In the genomic region with DNA sequence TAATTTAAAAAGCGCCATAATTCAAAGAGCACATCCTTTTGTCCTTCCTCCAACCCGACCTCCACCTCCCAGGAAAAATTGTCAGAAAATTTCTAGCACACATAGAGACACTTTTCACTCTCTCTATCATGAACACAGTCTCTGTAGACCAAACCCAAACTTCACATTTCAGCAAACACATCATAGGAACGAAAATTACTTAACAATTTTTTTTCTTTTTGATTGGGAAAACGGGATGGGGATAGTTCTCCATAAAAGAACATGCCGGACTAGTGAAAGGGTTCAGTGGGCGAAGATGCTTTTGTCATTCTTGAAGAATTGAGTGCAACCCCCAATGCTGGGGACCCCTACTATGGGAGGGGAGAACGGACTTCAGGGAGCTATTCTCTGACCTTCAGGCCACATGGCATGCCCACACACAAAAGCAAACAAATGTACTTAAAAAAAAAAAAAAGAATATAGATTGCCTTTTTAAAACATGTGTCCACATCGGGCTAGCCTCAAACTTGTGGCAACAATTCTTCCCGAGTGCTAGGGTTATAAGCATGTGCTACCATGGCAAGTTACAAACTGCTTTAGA, we compare ENCODE assay signal across 30 mouse cellular contexts. TPM values are rescaled to one million over a fixed set of nuclear protein-coding genes. Genes with fewer than 3 reads are reported as not detected.
DNase-seq lines count a peak whose midpoint lies in the region; ATAC-seq lines count a peak whose summit lies in the region.
"Had no signal": no experiment of that assay in that cellular context is flagged by ENCODE, and none has a peak within 500 bp of the region (broad histone marks: within the 10 kb centered on the region; RNA-seq: fewer than 3 reads in every experiment).

No protein-coding gene starts in this region.

- H3K4me1 ChIP-seq in hindbrain, embryonic 10.5 days (replicated peaks): no peaks in the 10 kb centered on the region; the same call in 1 of the 2 replicates
- no peaks in the 10 kb centered on the region for H3K4me1 ChIP-seq in hindbrain, embryonic 14.5 days (replicated peaks; ENCODE audit: control insufficient read depth, insufficient read depth, low read length)
- no peaks in the 10 kb centered on the region for H3K4me1 ChIP-seq in limb, embryonic 11.5 days (ENCODE audit: control insufficient read depth, insufficient read depth, low read length)
- H3K4me1 ChIP-seq in limb, embryonic 10.5 days: peaks cover 7% of the 10 kb centered on the region
- H3K4me1 ChIP-seq in neural tube, embryonic 15.5 days: no peaks in the 10 kb centered on the region
- H3K4me1 ChIP-seq: forebrain, embryonic 12.5 days had no signal

- no peak for ATAC-seq in hindbrain, embryonic 14.5 days (ENCODE audit: low FRiP score)
- ATAC-seq in limb, embryonic 11.5 days (ENCODE audit: insufficient number of reproducible peaks, low FRiP score, low TSS enrichment, low read depth): no peak
- ATAC-seq in neural tube, embryonic 15.5 days (ENCODE audit: low FRiP score): no peak
- ATAC-seq: activated CD4-positive, CD25-positive, alpha-beta regulatory T cell, adult 4 months; CD4-positive, CD25-positive, alpha-beta regulatory T cell, adult 4 months; forebrain, embryonic 14.5 days; forebrain, embryonic 16.5 days; Patski had no signal

- no peak overlapping the region for H3K9ac ChIP-seq in hindbrain, embryonic 14.5 days
- no peak overlapping the region for H3K9ac ChIP-seq in limb, embryonic 11.5 days (ENCODE audit: low read length)
- H3K9ac ChIP-seq in neural tube, embryonic 15.5 days (replicated peaks): no peak overlapping the region
- H3K9ac ChIP-seq: embryonic facial prominence, embryonic 13.5 days; embryonic facial prominence, embryonic 15.5 days; forebrain, embryonic 12.5 days had no signal

- no peak overlapping the region for H3K4me3 ChIP-seq in hindbrain, embryonic 10.5 days
- H3K4me3 ChIP-seq in hindbrain, embryonic 14.5 days (replicated peaks; ENCODE audit: low read length): no peak overlapping the region
- H3K4me3 ChIP-seq in limb, embryonic 11.5 days (ENCODE audit: low read depth, low read length): no peak overlapping the region
- no peak overlapping the region for H3K4me3 ChIP-seq in limb, embryonic 10.5 days
- H3K4me3 ChIP-seq in neural tube, embryonic 15.5 days (replicated peaks): no peak overlapping the region
- H3K4me3 ChIP-seq: embryonic facial prominence, embryonic 13.5 days; embryonic facial prominence, embryonic 15.5 days; erythroblast, embryonic 14.5 days; forebrain, embryonic 10.5 days; forebrain, embryonic 12.5 days had no signal

- DNase-seq in embryo, embryonic 10.5 days (ENCODE audit: low spot score): peak; percentile 49
- no peak for DNase-seq in embryo, embryonic 11 days
- peak; percentile 16 for DNase-seq in hindbrain, embryonic 10.5 days (ENCODE audit: low spot score)
- DNase-seq in hindbrain, embryonic 14.5 days (ENCODE audit: low spot score): no peak
- peak; percentile 39 for DNase-seq in limb, embryonic 11.5 days (ENCODE audit: low spot score)
- DNase-seq in limb, embryonic 10.5 days (ENCODE audit: low spot score): no peak
- peak; percentile 27 for DNase-seq in neural tube, embryonic 10.5 days (ENCODE audit: extremely low spot score, low spot score)
- DNase-seq: adrenal gland, adult 8-10 months; adrenal gland, postnatal 14 days; adrenal gland, postnatal 36 days; B cell, adult 2 months; cerebellum, adult 11-12 months; cerebellum, adult 2 months; cerebellum, adult 9-10 months; cerebellum, postnatal 10 days; cerebellum, postnatal 25 days had no signal

- 3% methylated on average over 9 of the region's 9 CpGs for WGBS in hindbrain, embryonic 10.5 days
- 5% methylated on average over 9 of the region's 9 CpGs for WGBS in hindbrain, embryonic 14.5 days
- WGBS in limb, embryonic 11.5 days: 1% methylated on average over 9 of the region's 9 CpGs
- 1% methylated on average over 9 of the region's 9 CpGs for WGBS in limb, embryonic 10.5 days
- 3% methylated on average over 9 of the region's 9 CpGs for WGBS in neural tube, embryonic 15.5 days

- H3K36me3 ChIP-seq in hindbrain, embryonic 10.5 days: no peaks in the 10 kb centered on the region
- no peaks in the 10 kb centered on the region for H3K36me3 ChIP-seq in hindbrain, embryonic 14.5 days (replicated peaks; ENCODE audit: control insufficient read depth, insufficient read depth)
- H3K36me3 ChIP-seq in limb, embryonic 11.5 days (ENCODE audit: control insufficient read depth, insufficient read depth, low read length): no peaks in the 10 kb centered on the region
- no peaks in the 10 kb centered on the region for H3K36me3 ChIP-seq in limb, embryonic 10.5 days
- no peaks in the 10 kb centered on the region for H3K36me3 ChIP-seq in neural tube, embryonic 15.5 days
- H3K36me3 ChIP-seq: embryonic facial prominence, embryonic 13.5 days; embryonic facial prominence, embryonic 15.5 days; forebrain, embryonic 10.5 days; forebrain, embryonic 12.5 days; G1E had no signal

- no peaks in the 10 kb centered on the region for H3K9me3 ChIP-seq in hindbrain, embryonic 10.5 days
- no peaks in the 10 kb centered on the region for H3K9me3 ChIP-seq in hindbrain, embryonic 14.5 days (ENCODE audit: control insufficient read depth, low read length)
- H3K9me3 ChIP-seq in limb, embryonic 11.5 days (ENCODE audit: control insufficient read depth, low read length): no peaks in the 10 kb centered on the region; the same call in 1 of the 2 replicates
- no peaks in the 10 kb centered on the region for H3K9me3 ChIP-seq in limb, embryonic 10.5 days (replicated peaks)
- no peaks in the 10 kb centered on the region for H3K9me3 ChIP-seq in neural tube, embryonic 15.5 days (replicated peaks)
- H3K9me3 ChIP-seq: embryonic facial prominence, embryonic 15.5 days; forebrain, embryonic 10.5 days; forebrain, embryonic 12.5 days; G1E had no signal

- H3K27me3 ChIP-seq in hindbrain, embryonic 10.5 days (ENCODE audit: insufficient read depth, poor library complexity, severe bottlenecking): peaks cover 100% of the 10 kb centered on the region
- peaks cover 98% of the 10 kb centered on the region for H3K27me3 ChIP-seq in hindbrain, embryonic 14.5 days (ENCODE audit: control insufficient read depth, insufficient read depth, low read length)
- H3K27me3 ChIP-seq in limb, embryonic 11.5 days (ENCODE audit: control insufficient read depth, insufficient read depth, low read length): peaks cover 96% of the 10 kb centered on the region
- H3K27me3 ChIP-seq in limb, embryonic 10.5 days (ENCODE audit: low read depth, poor library complexity, severe bottlenecking): peaks cover 100% of the 10 kb centered on the region
- peaks cover 93% of the 10 kb centered on the region for H3K27me3 ChIP-seq in neural tube, embryonic 15.5 days (replicated peaks)

- no peak overlapping the region for H3K4me2 ChIP-seq in hindbrain, embryonic 14.5 days (replicated peaks)
- no peak overlapping the region for H3K4me2 ChIP-seq in limb, embryonic 11.5 days (ENCODE audit: low read depth, severe bottlenecking)
- no peak overlapping the region for H3K4me2 ChIP-seq in neural tube, embryonic 15.5 days
- H3K4me2 ChIP-seq: embryonic facial prominence, embryonic 13.5 days; embryonic facial prominence, embryonic 15.5 days; forebrain, embryonic 12.5 days had no signal

- H3K27ac ChIP-seq in hindbrain, embryonic 10.5 days: no peak overlapping the region
- no peak overlapping the region for H3K27ac ChIP-seq in hindbrain, embryonic 14.5 days
- no peak overlapping the region for H3K27ac ChIP-seq in limb, embryonic 11.5 days (replicated peaks; ENCODE audit: low read depth, low read length)
- H3K27ac ChIP-seq in limb, embryonic 10.5 days: no peak overlapping the region
- H3K27ac ChIP-seq in neural tube, embryonic 15.5 days (replicated peaks): no peak overlapping the region
- H3K27ac ChIP-seq: embryonic facial prominence, embryonic 13.5 days; embryonic facial prominence, embryonic 15.5 days; forebrain, embryonic 10.5 days; forebrain, embryonic 12.5 days had no signal

RNA-seq across cellular contexts. Expression of gene Hoxb13, which starts 18.1 kb away (rescaled TPM):
- polyA plus RNA-seq in hindbrain, embryonic 10.5 days (2016; fragmentation: Nextera tagmentation; extraction: Ambion mirVana): not detected in 2 replicates
- polyA plus RNA-seq in hindbrain, embryonic 14.5 days (2014; fragmentation: Nextera tagmentation; extraction: Ambion mirVana): not detected in 2 replicates
- polyA plus RNA-seq in limb, embryonic 11.5 days (2014; fragmentation: Nextera tagmentation; extraction: Ambion mirVana): 0.09 TPM in 1 of 2 replicates, not detected in the other
- polyA plus RNA-seq in limb, embryonic 10.5 days (2016; fragmentation: Nextera tagmentation; extraction: Ambion mirVana): not detected in 2 replicates
- polyA plus RNA-seq in neural tube, embryonic 15.5 days (2015; fragmentation: Nextera tagmentation; extraction: Ambion mirVana): 0.15 and 1.9 TPM in 2 replicates
- polyA plus RNA-seq: activated CD4-positive, CD25-positive, alpha-beta regulatory T cell, adult 4 months; CD4-positive, CD25-positive, alpha-beta regulatory T cell, adult 4 months; cerebellum, adult 2 months; cortical plate, adult 2 months; embryonic facial prominence, embryonic 11.5 days; embryonic facial prominence, embryonic 13.5 days; embryonic facial prominence, embryonic 15.5 days; forebrain, embryonic 10.5 days; forebrain, embryonic 12.5 days; forebrain, embryonic 14.5 days had no signal

RNA-seq across cellular contexts. Expression of gene Ttll6, which starts 42.5 kb away (rescaled TPM):
- polyA plus RNA-seq in hindbrain, embryonic 10.5 days (2016; fragmentation: Nextera tagmentation; extraction: Ambion mirVana): 0.08 TPM in 1 of 2 replicates, not detected in the other
- polyA plus RNA-seq in hindbrain, embryonic 14.5 days (2014; fragmentation: Nextera tagmentation; extraction: Ambion mirVana): 0.33 and 0.37 TPM in 2 replicates
- polyA plus RNA-seq in limb, embryonic 11.5 days (2014; fragmentation: Nextera tagmentation; extraction: Ambion mirVana): 0.04 TPM in 1 of 2 replicates, not detected in the other
- polyA plus RNA-seq in limb, embryonic 10.5 days (2016; fragmentation: Nextera tagmentation; extraction: Ambion mirVana): not detected in 2 replicates
- polyA plus RNA-seq in neural tube, embryonic 15.5 days (2015; fragmentation: Nextera tagmentation; extraction: Ambion mirVana): 0.23 and 0.46 TPM in 2 replicates
- polyA plus RNA-seq: CD4-positive, CD25-positive, alpha-beta regulatory T cell, adult 4 months; embryonic facial prominence, embryonic 11.5 days; erythroblast, embryonic 14.5 days; forebrain, embryonic 10.5 days; G1E had no signal

Comparison
In these comparisons a context has a peak if more than half of its experiments do, and no peak if none do; other contexts are left out.
1. DNase-seq: peak in embryo, embryonic 10.5 days (single experiment), hindbrain, embryonic 10.5 days (single experiment), limb, embryonic 11.5 days (single experiment) and neural tube, embryonic 10.5 days (single experiment); none in embryo, embryonic 11 days (single experiment), hindbrain, embryonic 14.5 days (single experiment) and limb, embryonic 10.5 days (single experiment).